Comparison of ENCODE assay signal across 18 mouse cellular contexts in the genomic region with DNA sequence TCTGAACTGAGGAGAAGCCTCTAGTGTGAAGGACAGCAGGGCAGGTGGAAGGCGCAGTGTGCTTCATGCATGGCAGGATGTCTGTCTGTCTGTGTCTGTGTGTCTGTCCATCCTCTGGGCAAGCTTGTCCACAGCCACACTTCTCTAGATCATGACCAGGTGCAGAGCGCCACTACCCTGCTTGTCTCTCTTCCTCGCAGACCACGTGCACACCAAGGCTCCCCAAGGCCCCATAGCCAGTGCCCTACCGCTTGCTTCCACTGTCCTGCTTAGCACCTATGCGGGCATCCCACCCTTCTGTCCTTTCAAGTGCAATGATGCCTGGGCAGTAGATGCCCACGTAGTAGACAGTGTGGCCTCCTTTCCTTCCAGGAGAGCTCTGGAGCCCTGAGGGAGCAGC.
DNase-seq lines count a peak whose midpoint lies in the region; ATAC-seq and TF ChIP-seq lines count a peak whose summit lies in the region.
"Had no signal": no experiment of that assay in that cellular context is flagged by ENCODE, and none has a peak within 500 bp of the region (broad histone marks: within the 10 kb centered on the region; RNA-seq: fewer than 3 reads in every experiment).

No protein-coding gene starts in this region.

- no peaks in the 10 kb centered on the region for H3K27me3 ChIP-seq in cerebellum, adult 2 months (ENCODE audit: control insufficient read depth, insufficient read depth, low read length)
- H3K27me3 ChIP-seq in stomach, embryonic 16.5 days (ENCODE audit: control insufficient read depth, insufficient read depth, low read length) = no peaks in the 10 kb centered on the region
- H3K27me3 ChIP-seq: embryonic facial prominence, embryonic 12.5 days; forebrain, embryonic 13.5 days; forebrain, embryonic 15.5 days; Patski had no signal

- H3K4me3 ChIP-seq in cerebellum, adult 2 months (replicated peaks; ENCODE audit: insufficient read depth, low read depth, low read length) = no peak overlapping the region
- H3K4me3 ChIP-seq in stomach, embryonic 16.5 days (replicated peaks; ENCODE audit: low read length) = no peak overlapping the region
- H3K4me3 ChIP-seq: embryonic facial prominence, embryonic 10.5 days; embryonic facial prominence, embryonic 12.5 days; forebrain, embryonic 13.5 days; forebrain, embryonic 15.5 days had no signal

- no peak for TF ChIP-seq CTCF in cerebellum, adult 2 months (IDR thresholded peaks at IDR 0.05; ENCODE audit: borderline replicate concordance, insufficient read depth, low read depth, low read length)

- peak overlapping the region; percentile 76 for H3K27ac ChIP-seq in cerebellum, adult 2 months (ENCODE audit: insufficient read depth, low read length)
- H3K27ac ChIP-seq in stomach, embryonic 16.5 days (ENCODE audit: low read length) = no peak overlapping the region
- H3K27ac ChIP-seq: embryonic facial prominence, embryonic 10.5 days; embryonic facial prominence, embryonic 12.5 days; forebrain, embryonic 13.5 days; forebrain, embryonic 15.5 days had no signal

- no peaks in the 10 kb centered on the region for H3K36me3 ChIP-seq in stomach, embryonic 16.5 days (ENCODE audit: control insufficient read depth, insufficient read depth, low read length)
- H3K36me3 ChIP-seq: embryonic facial prominence, embryonic 10.5 days; embryonic facial prominence, embryonic 12.5 days; forebrain, embryonic 15.5 days; G1E had no signal

- no peaks in the 10 kb centered on the region for H3K9me3 ChIP-seq in stomach, embryonic 16.5 days (replicated peaks; ENCODE audit: control insufficient read depth, low read length)
- H3K9me3 ChIP-seq: embryonic facial prominence, embryonic 10.5 days; embryonic facial prominence, embryonic 12.5 days; forebrain, embryonic 13.5 days; forebrain, embryonic 15.5 days; G1E had no signal

- WGBS in cerebellum, adult 2 months = 70% methylated on average over 7 of the region's 7 CpGs
- 90% methylated on average over 7 of the region's 7 CpGs for WGBS in stomach, embryonic 16.5 days

- no peak for ATAC-seq in stomach, embryonic 16.5 days (ENCODE audit: insufficient read depth, low FRiP score)
- ATAC-seq: activated CD4-positive, CD25-positive, alpha-beta regulatory T cell, adult 4 months; CD4-positive, CD25-positive, alpha-beta regulatory T cell, adult 4 months; forebrain, embryonic 13.5 days; forebrain, embryonic 15.5 days; forebrain, postnatal 0 days; Patski had no signal

- peaks cover 79% of the 10 kb centered on the region for H3K4me1 ChIP-seq in cerebellum, adult 2 months (ENCODE audit: control insufficient read depth, insufficient read depth, low read length)
- H3K4me1 ChIP-seq in stomach, embryonic 16.5 days (ENCODE audit: control insufficient read depth, insufficient read depth, low read length) = peaks cover 21% of the 10 kb centered on the region
- H3K4me1 ChIP-seq: embryonic facial prominence, embryonic 12.5 days; forebrain, embryonic 13.5 days; forebrain, embryonic 15.5 days had no signal

- no peak for TF ChIP-seq POLR2A in cerebellum, adult 2 months (IDR thresholded peaks at IDR 0.05; ENCODE audit: borderline replicate concordance, insufficient read depth, low read length)

- no peak for DNase-seq in cerebellum, adult 2 months
- no peak for DNase-seq in cerebellum, postnatal 4 days (ENCODE audit: low spot score in 2 of 2)
- peak; percentile 50 for DNase-seq in cerebellum, adult 9-11 months
- no peak for DNase-seq in cerebellum, adult 8-10 months
- no peak for DNase-seq in gastrocnemius, postnatal 4 days (ENCODE audit: low spot score in 2 of 2)
- DNase-seq: adrenal gland, postnatal 14 days; adrenal gland, postnatal 36 days; B cell, adult 2 months; forebrain, postnatal 0 days had no signal

- H3K4me2 ChIP-seq in stomach, embryonic 16.5 days (ENCODE audit: low read depth, low read length) = no peak overlapping the region
- H3K4me2 ChIP-seq: embryonic facial prominence, embryonic 12.5 days; forebrain, embryonic 13.5 days; forebrain, embryonic 15.5 days had no signal

- 0 out of 2 replicates have a peak overlapping the region, but pooled peaks have one; percentile 8 for H3K9ac ChIP-seq in stomach, embryonic 16.5 days (ENCODE audit: low read length)
- H3K9ac ChIP-seq: embryonic facial prominence, embryonic 12.5 days; forebrain, embryonic 13.5 days; forebrain, embryonic 15.5 days; forebrain, postnatal 0 days had no signal
